Comparison of ENCODE assay signal across 11 mouse cellular contexts in genomic region chr2:167351371-167351951, GRCm38 (mm10). TPM values are rescaled to one million over a fixed set of nuclear protein-coding genes. Genes with fewer than 3 reads are reported as not detected.
A peak's percentile ranks its signal among the peaks of the same experiment; 100 is the strongest.
DNase-seq lines count a peak whose midpoint lies in the region; ATAC-seq lines count a peak whose summit lies in the region.
"Had no signal": no experiment of that assay in that cellular context is flagged by ENCODE, and none has a peak within 500 bp of the region (broad histone marks: within the 10 kb centered on the region; RNA-seq: fewer than 3 reads in every experiment).

No protein-coding gene starts in this region.

- H3K27ac ChIP-seq in midbrain, embryonic 11.5 days (ENCODE audit: low read depth, low read length) = no peak overlapping the region
- no peak overlapping the region for H3K27ac ChIP-seq in midbrain, embryonic 16.5 days (ENCODE audit: low read length)
- H3K27ac ChIP-seq: limb, embryonic 12.5 days had no signal

- no peak for ATAC-seq in midbrain, embryonic 11.5 days (ENCODE audit: low FRiP score)
- ATAC-seq in midbrain, embryonic 16.5 days = no peak
- peak; percentile 31 for ATAC-seq in common myeloid progenitor, adult 5-6 weeks (replicated peaks; ENCODE audit: low read depth, poor library complexity, severe bottlenecking)
- ATAC-seq in monocyte, adult 5-6 weeks (replicated peaks; ENCODE audit: insufficient number of reproducible peaks, low FRiP score, low TSS enrichment, poor library complexity, severe bottlenecking) = peak; percentile 45

- peaks cover 6% of the 10 kb centered on the region for H3K4me1 ChIP-seq in midbrain, embryonic 11.5 days (ENCODE audit: control insufficient read depth, insufficient read depth, low read length)
- H3K4me1 ChIP-seq in midbrain, embryonic 16.5 days (ENCODE audit: control insufficient read depth, insufficient read depth, low read length) = peaks cover 22% of the 10 kb centered on the region

- no peaks in the 10 kb centered on the region for H3K36me3 ChIP-seq in midbrain, embryonic 11.5 days (ENCODE audit: control insufficient read depth, insufficient read depth, low read length)
- no peaks in the 10 kb centered on the region for H3K36me3 ChIP-seq in midbrain, embryonic 16.5 days (ENCODE audit: control insufficient read depth, insufficient read depth, low read length)
- H3K36me3 ChIP-seq: limb, embryonic 12.5 days had no signal

- H3K4me3 ChIP-seq in midbrain, embryonic 11.5 days (ENCODE audit: low read depth, low read length) = no peak overlapping the region
- H3K4me3 ChIP-seq in midbrain, embryonic 16.5 days (ENCODE audit: low read depth, low read length) = no peak overlapping the region
- H3K4me3 ChIP-seq: limb, embryonic 12.5 days had no signal

- peak; percentile 53 for DNase-seq in cerebellum, adult 9-10 months
- DNase-seq in cerebellum, adult 11 months = no peak
- DNase-seq in midbrain, embryonic 11.5 days (ENCODE audit: low spot score, missing footprints) = peak; percentile 71
- no peak for DNase-seq in adrenal gland, adult 8-10 months
- DNase-seq in adrenal gland, postnatal 25 days = no peak
- DNase-seq: cerebellum, postnatal 25 days had no signal

- H3K9ac ChIP-seq in midbrain, embryonic 11.5 days (ENCODE audit: low read length) = no peak overlapping the region
- no peak overlapping the region for H3K9ac ChIP-seq in midbrain, embryonic 16.5 days (ENCODE audit: low read depth, low read length)
- H3K9ac ChIP-seq: limb, embryonic 12.5 days had no signal

- H3K27me3 ChIP-seq in midbrain, embryonic 11.5 days (ENCODE audit: control insufficient read depth, insufficient read depth, low read length) = peaks cover 14% of the 10 kb centered on the region
- no peaks in the 10 kb centered on the region for H3K27me3 ChIP-seq in midbrain, embryonic 16.5 days (ENCODE audit: control insufficient read depth, insufficient read depth, low read depth, low read length)

- H3K4me2 ChIP-seq in midbrain, embryonic 11.5 days = no peak overlapping the region
- H3K4me2 ChIP-seq in midbrain, embryonic 16.5 days (ENCODE audit: low read length) = no peak overlapping the region
- H3K4me2 ChIP-seq: heart, embryonic 11.5 days; limb, embryonic 12.5 days had no signal

- no peaks in the 10 kb centered on the region for H3K9me3 ChIP-seq in midbrain, embryonic 11.5 days (ENCODE audit: control insufficient read depth, low read length)
- no peaks in the 10 kb centered on the region for H3K9me3 ChIP-seq in midbrain, embryonic 16.5 days (replicated peaks; ENCODE audit: control insufficient read depth, low read length, poor library complexity, severe bottlenecking)
- H3K9me3 ChIP-seq: limb, embryonic 12.5 days had no signal

- 67% methylated on average over 9 of the region's 9 CpGs for WGBS in midbrain, embryonic 11.5 days
- 63% methylated on average over 9 of the region's 9 CpGs for WGBS in midbrain, embryonic 16.5 days

RNA-seq across cellular contexts. Expression of gene B4galt5, which starts 2.5 kb away (rescaled TPM):
- polyA plus RNA-seq in midbrain, embryonic 11.5 days (2014; fragmentation: Nextera tagmentation; extraction: Ambion mirVana) = 15.0 and 19.8 TPM in 2 replicates
- polyA plus RNA-seq in midbrain, embryonic 16.5 days (2015; fragmentation: Nextera tagmentation; extraction: Ambion mirVana) = 16.6 and 18.1 TPM in 2 replicates
- total RNA-seq in common myeloid progenitor, adult 5-6 weeks (2017) = 1.7 and 5.8 TPM in 2 replicates
- 107 to 198 TPM (median 140 TPM) in 3 replicates for total RNA-seq in monocyte, adult 5-6 weeks (2017)
- total RNA-seq in adrenal gland, adult 8-10 months (2022) = 100 to 1,000 TPM in 2 of 4 experiments, 10 to 100 TPM in 2; 85.7 to 181 (median 114) TPM
- 72.9 and 78.8 TPM in 2 replicates for total RNA-seq in adrenal gland, postnatal 25 days (2021)

Comparison
In these comparisons a context has a peak if more than half of its experiments do, and no peak if none do; other contexts are left out.
1. DNase-seq: peak in cerebellum, adult 9-10 months (single experiment) and midbrain, embryonic 11.5 days (single experiment); none in cerebellum, adult 11 months (single experiment), adrenal gland, adult 8-10 months (single experiment) and adrenal gland, postnatal 25 days (single experiment).
2. ATAC-seq: peak in common myeloid progenitor, adult 5-6 weeks (single experiment) and monocyte, adult 5-6 weeks (single experiment); none in midbrain, embryonic 11.5 days (single experiment) and midbrain, embryonic 16.5 days (single experiment).
3. RNA of gene B4galt5, which starts 2.5 kb away (total RNA-seq): 85.7 to 181 TPM in adrenal gland, adult 8-10 months, 107 to 198 TPM in monocyte, adult 5-6 weeks and 72.9 to 78.8 TPM in adrenal gland, postnatal 25 days; 1.7 to 5.8 TPM in common myeloid progenitor, adult 5-6 weeks; every median in the first group is over 10 times any median in the second.